Mouse (Mus musculus): Measurements from ENCODE around the gene Gm20388.
"Not testable (repeated sequence)": the region's sequence is repeated elsewhere in the genome, so short reads cannot be mapped to it uniquely, and the experiment has no call there.

The Gm20388 gene

DNA sequence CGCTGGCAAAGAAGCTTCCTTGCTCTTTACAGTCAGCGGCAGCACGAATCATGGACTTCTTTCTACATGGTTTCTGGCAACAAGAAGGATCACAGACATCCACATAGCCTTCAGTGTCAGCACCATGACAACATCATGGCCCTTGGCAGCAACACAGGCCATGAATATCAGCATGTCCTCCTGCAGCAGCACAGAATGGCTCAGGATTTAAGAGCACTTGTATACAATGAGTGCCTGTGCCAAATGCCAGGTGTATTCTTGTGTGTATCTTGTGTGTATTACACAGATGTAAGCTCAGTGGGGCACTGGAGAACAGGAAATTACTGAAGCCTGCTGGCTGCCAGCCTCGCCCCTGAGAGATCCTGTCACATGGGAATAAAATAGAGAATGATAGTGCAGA lies 4263.0 kb downstream of the Gm20388 start:
- DNase-seq (ENCODE audit: low spot score in 2 of 2): no peak

DNA sequence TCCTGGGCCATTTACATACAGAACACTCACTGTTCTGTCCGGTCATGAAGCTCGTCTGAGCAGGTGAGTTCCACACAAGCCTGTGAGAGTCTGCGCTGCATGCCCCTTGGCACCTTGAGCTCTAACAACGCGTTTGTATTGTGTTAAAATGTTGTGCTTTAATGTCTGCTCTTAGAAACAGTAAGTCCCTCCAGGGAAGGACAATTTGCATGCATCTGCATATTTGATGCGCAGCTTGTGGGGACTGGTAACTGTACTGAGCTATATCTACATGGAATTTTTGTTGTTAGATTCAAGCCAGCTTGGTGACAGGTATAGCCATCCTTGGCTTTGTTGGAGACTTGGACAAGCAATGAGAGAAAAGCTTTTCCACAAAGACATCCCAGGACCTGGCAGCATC lies 4265.5 kb downstream of the Gm20388 start:
- DNase-seq (ENCODE audit: low spot score in 2 of 2): no peak

DNA sequence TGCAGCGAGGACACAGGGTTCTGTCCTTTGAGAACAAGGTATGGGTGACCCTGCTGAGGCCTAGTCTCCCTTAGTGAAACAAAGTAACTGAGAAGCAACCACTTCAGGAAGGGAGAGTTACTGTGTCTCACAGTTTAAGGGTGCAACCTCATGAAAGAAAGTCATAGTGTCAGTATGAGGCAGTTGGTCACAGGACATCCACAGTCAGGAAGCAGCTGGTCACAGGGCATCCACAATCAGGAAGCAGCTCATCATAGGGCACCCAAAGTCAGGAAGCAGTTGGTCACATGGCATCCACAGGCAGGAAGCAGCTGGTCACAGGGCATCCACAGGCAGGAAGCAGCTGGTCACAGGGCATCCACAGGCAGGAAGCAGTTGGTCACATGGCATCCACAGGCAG lies 4266.5 kb downstream of the Gm20388 start:
- DNase-seq (ENCODE audit: low spot score in 2 of 2): not testable (repeated sequence)

DNA sequence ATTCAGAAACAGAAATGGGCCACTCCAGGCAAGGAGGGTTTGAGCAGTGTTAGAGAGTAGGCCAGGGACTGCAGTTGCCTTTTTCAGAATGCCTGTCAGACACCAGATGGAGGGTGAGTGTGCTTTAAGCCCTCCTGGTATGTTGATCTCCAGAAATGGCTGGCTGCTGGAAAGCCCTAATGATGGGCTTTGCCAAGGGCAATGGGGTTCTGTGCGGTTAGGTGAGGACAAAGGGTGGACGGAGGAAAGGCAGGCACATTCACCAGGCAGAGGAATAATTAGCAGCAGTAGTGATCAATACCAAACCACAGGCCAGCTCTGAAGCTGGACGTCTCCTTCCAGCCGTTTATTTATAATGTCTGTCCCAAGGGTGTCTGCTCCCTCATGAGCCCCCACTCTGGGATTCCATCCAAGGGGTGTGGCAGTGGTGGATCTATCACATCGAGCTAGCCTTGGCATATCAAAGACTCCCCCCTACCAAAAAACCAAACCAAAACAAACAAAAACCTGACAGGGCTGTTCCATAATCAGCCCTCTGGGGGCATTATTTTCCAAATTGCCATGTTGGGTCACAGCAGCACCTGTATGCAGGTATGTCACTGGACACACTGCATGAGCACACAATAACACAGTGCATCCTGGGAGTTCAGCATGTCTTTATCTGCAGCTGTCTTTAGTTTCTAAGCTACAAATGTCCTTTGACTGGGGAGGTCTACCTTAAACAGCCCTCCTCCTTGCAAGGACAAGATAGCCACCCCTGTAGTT lies 4270.2 kb downstream of the Gm20388 start:
- no peak for DNase-seq (ENCODE audit: low spot score in 2 of 2)

DNA sequence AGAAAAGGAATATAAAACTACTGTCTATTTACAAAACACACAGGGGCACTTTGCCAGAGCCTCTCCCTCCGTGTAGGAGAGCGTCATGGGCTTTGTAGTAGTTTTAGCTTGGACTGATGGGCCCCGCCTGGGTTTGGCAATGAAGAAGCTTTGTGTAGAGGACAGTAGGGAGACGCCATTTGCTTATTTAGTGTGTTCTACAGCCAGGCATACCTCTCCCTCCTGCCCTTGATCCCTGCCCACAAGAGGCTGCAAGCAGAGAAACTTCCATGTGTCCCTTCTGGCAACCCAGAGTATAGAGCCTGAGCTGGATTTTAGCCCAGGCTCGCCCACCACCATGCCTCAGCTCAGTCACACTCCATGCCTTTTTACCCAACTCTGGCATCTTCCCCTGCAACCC lies 4271.1 kb downstream of the Gm20388 start:
- no peak for DNase-seq (ENCODE audit: low spot score in 2 of 2)

DNA sequence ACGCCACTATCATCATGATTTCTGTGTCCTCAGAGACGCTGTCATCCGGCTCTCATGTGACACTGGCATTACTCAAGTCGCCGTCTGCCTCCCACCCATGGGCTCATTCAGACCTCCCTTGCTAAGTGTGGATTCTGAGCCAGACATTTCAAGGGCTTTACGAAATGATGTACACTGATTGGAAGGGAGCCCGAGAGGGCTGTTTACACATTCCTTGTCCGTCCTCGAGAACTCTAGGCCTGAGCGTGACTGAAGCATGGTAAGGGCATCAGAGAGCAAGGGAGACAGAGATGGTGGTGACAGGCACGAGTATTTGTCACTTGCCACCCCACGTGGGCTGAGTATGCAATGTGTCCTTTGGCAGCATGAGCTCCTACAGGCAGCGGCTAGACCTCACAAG lies 4271.6 kb downstream of the Gm20388 start:
- DNase-seq (ENCODE audit: low spot score in 2 of 2): no peak

DNA sequence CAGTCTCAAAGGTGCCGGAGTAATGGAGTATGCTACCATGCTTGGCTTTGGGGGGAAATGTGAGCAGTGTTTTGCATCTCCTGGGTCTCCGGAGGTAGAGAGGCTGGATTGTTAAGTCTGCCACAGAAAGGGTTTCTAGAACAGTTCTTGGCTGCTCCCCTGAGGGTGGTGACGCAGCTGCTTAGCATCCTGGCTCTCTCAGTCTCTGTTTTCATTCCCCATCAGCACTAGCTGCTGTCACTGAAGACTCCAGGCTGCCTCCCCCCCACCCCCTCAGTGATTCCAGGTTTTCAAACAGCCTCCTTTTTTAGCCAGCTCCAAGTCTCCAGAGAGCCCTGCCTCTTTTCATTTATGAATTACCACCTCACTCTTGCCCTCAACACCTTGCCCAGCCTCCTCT lies 4273.4 kb downstream of the Gm20388 start:
- DNase-seq (ENCODE audit: low spot score in 2 of 2): no peak

DNA sequence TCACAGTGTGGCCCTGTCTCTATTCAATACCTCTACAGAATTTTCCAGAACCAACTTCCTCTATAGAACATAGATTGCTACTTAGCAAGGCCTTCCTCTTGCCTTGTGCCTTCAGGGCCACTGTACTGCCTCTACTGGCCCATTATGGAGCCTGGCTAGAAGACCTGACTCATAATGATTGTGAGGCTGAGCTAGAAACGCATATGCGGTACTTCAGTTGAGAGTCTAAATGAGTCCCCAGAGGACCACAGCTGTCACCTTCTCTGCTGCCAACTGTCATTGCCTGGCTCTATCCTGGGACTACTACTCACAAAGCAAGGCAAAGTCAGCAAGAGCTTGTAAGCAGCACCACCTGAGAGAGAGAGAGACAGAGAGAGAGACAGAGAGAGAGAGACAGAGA lies 4273.9 kb downstream of the Gm20388 start:
- no peak for DNase-seq (ENCODE audit: low spot score in 2 of 2)

DNA sequence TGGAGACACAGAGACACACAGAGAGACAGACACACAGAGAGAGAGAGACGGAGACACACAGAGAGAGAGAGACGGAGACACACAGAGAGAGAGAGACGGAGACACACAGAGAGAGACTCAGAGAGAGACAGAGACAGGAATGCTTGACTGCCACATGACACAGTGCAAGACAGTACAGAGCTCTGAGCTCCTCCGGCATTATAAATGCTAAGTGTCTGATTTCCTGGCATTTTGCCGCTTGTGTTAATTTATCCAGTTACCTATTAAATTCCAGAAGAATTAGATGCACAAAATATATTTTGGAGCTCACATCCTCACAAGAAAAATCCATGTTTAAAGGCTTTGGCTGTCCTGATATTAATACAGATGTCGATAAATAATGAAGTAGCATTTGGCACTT lies 4274.4 kb downstream of the Gm20388 start:
- DNase-seq (ENCODE audit: low spot score in 2 of 2): no peak

DNA sequence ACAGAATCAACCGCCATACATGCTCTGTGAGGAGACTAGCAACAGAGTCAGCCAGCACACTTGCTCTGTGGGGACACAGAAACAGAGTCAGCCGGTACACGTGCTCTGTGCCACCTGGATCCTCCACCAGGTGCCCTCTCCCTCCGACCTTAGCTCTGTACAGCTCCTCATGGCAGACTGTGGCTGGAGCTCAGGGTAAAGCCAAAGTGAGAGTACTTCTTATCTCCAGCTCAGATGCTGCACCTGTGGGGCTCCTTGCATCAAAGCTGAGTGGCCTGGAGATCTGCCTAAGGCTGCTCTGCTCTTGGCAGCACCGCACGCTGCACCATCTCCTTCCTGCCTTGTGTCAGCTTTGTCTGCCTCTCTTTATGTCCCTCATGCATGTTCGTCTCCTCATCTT lies 4279.7 kb downstream of the Gm20388 start:
- no peak for DNase-seq (ENCODE audit: low spot score in 2 of 2)

DNA sequence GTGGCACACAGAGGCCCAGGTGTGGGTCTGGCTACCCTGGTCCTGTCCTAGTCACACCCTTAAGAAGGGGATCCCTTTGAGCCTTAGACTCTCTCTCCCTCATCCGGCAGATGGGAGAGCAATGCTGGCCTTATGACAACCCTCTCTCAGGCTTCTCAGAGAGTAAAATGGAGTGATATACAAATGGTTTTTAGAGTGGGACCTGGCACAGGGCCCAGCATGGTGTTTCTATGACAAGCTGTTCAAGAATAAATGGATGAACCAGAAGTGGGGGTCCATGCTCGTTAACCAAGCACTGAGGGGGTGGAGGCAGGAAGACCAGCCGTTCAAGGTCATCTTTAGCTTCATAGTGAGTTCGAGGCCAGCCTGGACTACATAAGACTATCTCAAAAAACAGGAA lies 4281.6 kb downstream of the Gm20388 start:
- no peak for DNase-seq (ENCODE audit: low spot score in 2 of 2)

DNA sequence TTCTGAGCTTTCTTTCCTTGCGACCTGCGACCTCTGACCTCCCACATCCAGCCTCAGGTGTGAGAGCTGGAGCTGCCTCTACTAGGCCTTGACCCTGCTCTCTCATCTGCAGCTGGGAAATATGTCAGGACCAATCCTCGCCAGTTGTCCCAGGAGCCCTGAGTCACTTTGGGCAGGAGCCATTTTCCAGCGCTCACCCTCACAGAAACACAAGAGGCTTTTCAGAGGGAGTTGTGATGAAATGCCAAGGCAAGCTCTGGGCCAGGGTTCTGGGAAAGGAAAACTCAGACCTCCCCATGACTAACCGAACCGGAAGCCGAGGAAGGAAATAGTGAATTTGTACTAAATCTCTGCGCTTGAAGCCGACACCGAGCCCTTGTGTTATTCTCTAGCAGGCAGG lies 4282.3 kb downstream of the Gm20388 start:
- DNase-seq (ENCODE audit: low spot score in 2 of 2): no peak

DNA sequence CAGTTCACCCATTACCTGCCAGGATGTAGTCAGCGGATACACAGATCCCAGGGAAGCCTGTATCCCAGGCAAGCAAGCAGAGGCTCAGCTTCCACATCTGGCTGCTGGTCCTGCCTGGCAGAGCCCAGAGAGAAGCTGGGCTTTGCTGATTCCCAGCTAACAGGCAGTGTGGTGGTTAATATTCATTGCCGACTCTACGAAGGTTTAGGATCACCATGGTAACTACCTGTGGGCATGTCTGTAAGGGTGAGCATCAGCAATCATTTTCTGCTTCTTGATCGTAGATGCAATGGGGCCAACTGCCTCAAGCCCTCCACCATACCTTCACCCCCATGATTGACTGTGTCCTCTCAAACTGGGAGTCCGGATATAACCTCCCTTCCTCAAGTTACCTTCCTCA lies 4283.4 kb downstream of the Gm20388 start:
- no peak for DNase-seq (ENCODE audit: low spot score in 2 of 2)

DNA sequence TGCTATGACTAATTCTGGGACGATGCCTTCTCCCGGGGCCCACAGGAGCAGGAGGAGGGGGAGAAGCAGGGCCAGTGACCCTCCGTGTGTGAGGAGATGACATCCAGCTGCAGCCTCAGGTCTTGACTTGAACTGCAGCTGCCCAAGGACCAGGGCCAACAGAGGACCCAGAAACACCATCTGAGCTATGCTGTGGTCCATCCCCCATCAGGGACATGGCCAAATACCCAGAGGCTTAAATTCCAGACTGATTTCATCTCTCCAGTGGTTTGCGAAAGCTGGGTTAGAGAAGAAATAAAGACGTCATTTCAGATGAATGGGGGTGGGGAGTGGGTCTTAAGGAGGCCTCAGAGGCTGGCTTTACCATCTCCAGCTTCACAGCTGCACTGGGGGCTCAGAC lies 4285.6 kb downstream of the Gm20388 start:
- no peak for DNase-seq (ENCODE audit: low spot score in 2 of 2)

DNA sequence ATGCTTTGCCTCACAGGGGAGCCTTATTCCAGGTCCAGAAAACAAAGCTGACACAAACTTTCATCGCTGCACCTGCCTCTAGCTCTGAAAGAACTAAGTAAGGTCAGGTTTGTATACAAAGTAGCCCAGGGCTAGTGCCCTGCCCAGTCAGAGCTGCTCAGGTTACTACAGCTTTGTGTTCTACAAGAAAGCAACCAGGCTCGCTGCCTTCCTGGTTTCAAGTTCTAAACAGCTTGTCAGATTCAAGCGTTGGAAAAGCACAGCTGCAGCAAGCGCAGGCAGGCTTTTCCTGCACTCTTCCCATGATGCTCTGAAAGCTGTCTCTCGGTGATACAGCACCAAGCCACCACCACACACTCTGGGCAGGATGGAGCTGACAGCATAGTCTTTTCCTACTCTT lies 4286.2 kb downstream of the Gm20388 start:
- no peak for DNase-seq (ENCODE audit: low spot score in 2 of 2)

DNA sequence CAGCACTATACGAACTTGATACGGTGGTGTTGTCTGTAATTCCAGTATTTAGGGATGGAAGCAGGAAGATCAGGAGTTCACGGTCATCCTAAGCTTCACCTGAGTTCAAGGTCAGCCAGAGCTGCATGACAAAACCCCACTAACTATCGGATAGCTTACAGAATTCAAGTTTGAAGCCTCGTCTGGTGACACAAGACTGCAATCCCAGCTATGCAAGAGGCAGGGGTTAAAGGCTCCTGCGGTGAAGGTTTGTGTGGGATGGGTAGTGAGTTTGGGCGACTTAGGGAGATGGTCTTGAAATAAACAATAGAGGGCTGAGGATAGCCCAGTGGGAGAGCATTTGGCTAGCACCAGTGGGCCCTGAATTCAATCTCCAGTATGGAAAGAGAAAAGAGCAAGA lies 4287.6 kb downstream of the Gm20388 start:
- DNase-seq (ENCODE audit: low spot score in 2 of 2): no peak

DNA sequence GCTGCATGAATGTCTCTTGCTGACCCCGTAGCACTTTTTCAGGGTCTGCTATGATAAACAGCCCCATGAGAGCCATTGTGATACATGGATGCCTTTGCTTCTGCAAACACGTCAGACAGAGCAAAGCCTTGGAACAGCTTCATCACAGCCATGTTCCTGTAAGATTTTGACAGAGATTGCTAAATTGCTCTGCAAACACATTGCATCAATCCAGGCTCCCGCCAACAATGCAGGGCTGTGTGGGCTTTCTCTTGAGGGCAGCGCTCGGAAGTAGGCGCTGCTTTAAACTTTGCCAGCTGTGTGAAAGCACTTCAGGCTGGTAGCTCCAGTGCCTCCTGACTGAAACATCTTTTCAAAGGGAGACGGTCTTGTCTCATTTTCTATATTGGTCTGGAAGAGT lies 4289.8 kb downstream of the Gm20388 start:
- no peak for DNase-seq (ENCODE audit: low spot score in 2 of 2)

DNA sequence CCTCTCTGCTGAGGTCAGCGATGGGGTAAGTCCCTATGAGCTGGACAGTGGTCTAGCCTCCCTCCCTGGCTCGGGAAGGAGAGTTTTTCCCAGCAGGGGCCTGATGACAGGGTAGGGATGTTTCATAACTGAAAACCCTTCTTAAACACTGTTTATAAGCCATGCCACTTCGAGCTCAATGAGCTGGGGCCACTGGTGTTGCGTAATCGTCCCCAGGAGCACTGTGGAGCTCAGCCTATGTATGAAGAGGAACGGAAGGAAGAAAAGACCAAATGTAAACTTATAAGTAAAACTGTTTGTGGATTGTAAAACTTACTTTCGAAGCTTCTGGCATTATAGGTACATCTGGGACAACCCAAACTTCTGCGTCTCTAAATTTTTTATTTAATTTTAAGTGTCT lies 4291.1 kb downstream of the Gm20388 start:
- DNase-seq (ENCODE audit: low spot score in 2 of 2): no peak

DNA sequence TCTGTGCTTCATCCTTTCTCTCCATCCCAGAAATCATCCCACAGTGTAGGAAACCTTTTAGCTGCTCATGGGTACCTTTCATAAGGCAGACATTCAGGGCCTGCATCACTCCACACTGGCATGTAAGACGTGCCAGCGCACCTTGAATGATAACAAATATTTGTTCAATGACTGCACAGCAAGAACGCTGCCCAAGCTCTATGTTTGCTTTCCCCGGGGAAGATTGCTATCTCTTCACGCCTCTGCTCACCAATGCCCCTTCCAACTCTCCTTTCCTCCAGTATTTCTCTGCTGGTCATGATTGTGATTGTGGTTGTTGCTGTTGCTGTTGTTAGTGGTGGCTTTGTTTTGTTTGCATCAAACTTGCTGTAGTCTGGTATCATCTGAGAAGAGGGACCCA lies 4292.3 kb downstream of the Gm20388 start:
- DNase-seq (ENCODE audit: low spot score in 2 of 2): no peak

DNA sequence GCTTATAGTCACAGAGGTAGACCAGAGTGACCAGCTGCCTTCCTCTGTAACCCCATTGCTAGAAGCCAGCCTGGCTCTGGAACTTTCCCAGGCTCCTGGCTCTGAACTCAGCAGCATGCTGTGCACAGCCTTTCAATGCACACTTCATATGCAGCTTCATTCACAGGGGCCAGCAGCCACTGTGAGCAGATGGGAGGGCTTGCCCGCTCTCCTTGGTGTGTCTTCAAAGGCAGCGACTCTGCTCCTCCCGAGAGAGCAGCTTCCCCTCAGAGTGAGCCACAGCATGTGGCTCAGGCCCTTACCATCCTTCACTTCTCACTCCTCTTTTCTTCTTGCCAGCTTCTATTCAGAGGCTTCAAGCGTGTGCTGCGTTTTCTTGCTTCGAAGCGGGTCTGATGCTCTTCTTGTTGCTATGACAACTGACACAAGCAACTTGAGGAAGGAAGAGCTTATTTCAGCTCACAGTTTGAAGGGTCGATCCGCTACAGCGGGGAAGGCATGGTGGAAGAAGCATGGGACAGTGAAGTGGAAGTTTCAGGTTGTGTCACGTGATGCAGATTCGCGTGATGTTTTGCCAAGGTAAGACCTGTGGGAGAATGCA lies 4293.5 kb downstream of the Gm20388 start:
- no peak for DNase-seq (ENCODE audit: low spot score in 2 of 2)

DNA sequence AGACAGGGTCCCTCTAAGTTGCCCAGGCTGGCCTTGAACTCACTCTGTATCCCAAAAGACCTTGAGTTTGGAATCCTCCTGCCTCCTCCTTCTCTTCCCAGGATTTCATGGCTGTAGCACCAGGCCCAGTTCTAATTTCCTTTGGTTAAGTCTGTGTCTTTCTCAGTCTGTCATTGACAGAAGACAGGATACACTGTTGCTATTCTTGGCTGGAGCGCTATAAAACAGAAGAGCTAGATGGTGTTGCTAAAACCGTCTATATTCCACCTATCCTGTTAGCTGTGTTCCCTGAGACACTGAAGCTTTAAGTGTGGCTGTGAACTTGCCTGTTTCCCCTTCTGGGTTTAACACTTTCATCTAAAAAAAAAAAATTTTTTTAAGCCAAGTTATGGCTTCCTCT lies 4301.5 kb downstream of the Gm20388 start:
- DNase-seq (ENCODE audit: low spot score in 2 of 2): no peak

DNA sequence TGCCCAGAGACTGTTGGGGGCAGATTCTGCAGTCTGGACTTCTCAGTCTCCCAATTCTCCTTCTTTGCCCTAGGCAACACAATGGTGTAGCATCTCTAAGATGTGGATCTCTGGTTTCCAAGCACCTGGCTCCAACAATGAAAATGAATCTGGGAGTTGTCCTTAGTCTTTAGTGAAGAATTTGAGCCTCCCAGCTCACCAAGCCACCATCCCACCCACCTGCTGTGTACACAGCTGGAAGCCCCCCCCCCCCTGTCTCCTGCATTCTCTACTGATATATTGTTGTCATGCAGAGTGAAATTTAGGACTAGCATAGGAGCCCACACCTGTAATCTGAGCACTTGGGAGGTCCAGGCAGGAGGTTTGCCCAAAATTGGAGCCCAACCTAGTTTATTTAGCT lies 4306.3 kb downstream of the Gm20388 start:
- no peak for DNase-seq (ENCODE audit: low spot score in 2 of 2)

DNA sequence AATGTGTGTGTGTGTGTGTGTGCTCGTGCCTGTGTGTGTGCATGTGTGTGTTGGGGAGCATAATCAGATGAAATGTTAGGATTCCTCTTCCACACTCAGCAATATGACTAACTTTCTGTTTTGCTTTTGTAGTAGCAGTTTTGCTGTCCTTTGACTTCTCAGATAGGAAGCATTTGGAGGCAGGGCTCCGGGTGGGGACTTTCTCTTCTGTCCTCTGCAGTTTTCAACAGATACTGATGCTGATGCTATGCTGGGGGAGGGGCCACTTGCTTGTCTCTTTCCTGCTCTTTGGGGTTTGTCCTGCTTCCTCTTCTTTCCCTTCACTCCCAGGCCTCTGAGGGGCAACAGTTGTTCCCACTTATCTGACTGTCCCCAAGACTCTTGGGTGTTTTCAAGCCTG lies 4319.2 kb downstream of the Gm20388 start:
- no peak for DNase-seq (ENCODE audit: low spot score in 2 of 2)
